Comparison of ENCODE assay signal across 9 mouse cellular contexts in genomic region chr11:59787199-59787781, GRCm38 (mm10). TPM values are rescaled to one million over a fixed set of nuclear protein-coding genes. Genes with fewer than 3 reads are reported as not detected.
DNase-seq lines count a peak whose midpoint lies in the region; ATAC-seq and TF ChIP-seq lines count a peak whose summit lies in the region.
"Had no signal": no experiment of that assay in that cellular context is flagged by ENCODE, and none has a peak within 500 bp of the region (broad histone marks: within the 10 kb centered on the region; RNA-seq: fewer than 3 reads in every experiment).

Pld6 (minus strand) TSS chr11:59787645.

- peak within 1 kb of the TSS; percentile 58 for H3K4me3 ChIP-seq in erythroblast, embryonic 14.5 days (replicated peaks)
- H3K4me3 ChIP-seq in cortical plate, adult 2 months (ENCODE audit: insufficient read depth, low read length) = peak within 1 kb of the TSS; percentile 24
- H3K4me3 ChIP-seq in heart, embryonic 13.5 days = peak within 1 kb of the TSS; percentile 60
- H3K4me3 ChIP-seq in kidney, embryonic 16.5 days (ENCODE audit: low read length) = peak within 1 kb of the TSS; percentile 37

- no peak for TF ChIP-seq POLR2A in cortical plate, adult 2 months (IDR thresholded peaks at IDR 0.05; ENCODE audit: extremely low read depth, insufficient read depth, low read length)

- peak within 1 kb of the TSS; percentile 93 for H3K4me2 ChIP-seq in heart, embryonic 13.5 days
- peak within 1 kb of the TSS; percentile 57 for H3K4me2 ChIP-seq in kidney, embryonic 16.5 days (replicated peaks; ENCODE audit: low read depth, low read length)

- H3K9ac ChIP-seq in heart, embryonic 13.5 days = peak within 1 kb of the TSS; percentile 76
- peak within 1 kb of the TSS; percentile 9 for H3K9ac ChIP-seq in kidney, embryonic 16.5 days (replicated peaks; ENCODE audit: low read length)

- no peaks in the 10 kb centered on the region for H3K9me3 ChIP-seq in erythroblast, embryonic 14.5 days (ENCODE audit: control insufficient read depth, low read length)
- H3K9me3 ChIP-seq in heart, embryonic 13.5 days = no peaks in the 10 kb centered on the region
- no peaks in the 10 kb centered on the region for H3K9me3 ChIP-seq in kidney, embryonic 16.5 days (ENCODE audit: low read length)

- no peak for TF ChIP-seq CTCF in cortical plate, adult 2 months (IDR thresholded peaks at IDR 0.05; ENCODE audit: extremely low read depth, insufficient read depth, low read length)

- H3K27ac ChIP-seq in cortical plate, adult 2 months (ENCODE audit: insufficient read depth, low read length) = no peak within 1 kb of the TSS
- H3K27ac ChIP-seq in heart, embryonic 13.5 days (replicated peaks) = no peak within 1 kb of the TSS
- H3K27ac ChIP-seq in kidney, embryonic 16.5 days (ENCODE audit: low read length) = no peak within 1 kb of the TSS

- H3K27me3 ChIP-seq in erythroblast, embryonic 14.5 days (ENCODE audit: control insufficient read depth) = peaks cover 7% of the 10 kb centered on the region
- no peaks in the 10 kb centered on the region for H3K27me3 ChIP-seq in heart, embryonic 13.5 days (replicated peaks)
- H3K27me3 ChIP-seq in kidney, embryonic 16.5 days (ENCODE audit: insufficient read depth, low read length) = no peaks in the 10 kb centered on the region
- H3K27me3 ChIP-seq: CH12.LX had no signal

- peaks cover 19% of the 10 kb centered on the region for H3K4me1 ChIP-seq in erythroblast, embryonic 14.5 days (ENCODE audit: control insufficient read depth)
- H3K4me1 ChIP-seq in cortical plate, adult 2 months (ENCODE audit: control insufficient read depth, insufficient read depth, low read length) = no peaks in the 10 kb centered on the region; the same call in 1 of the 2 replicates
- peaks cover 23% of the 10 kb centered on the region for H3K4me1 ChIP-seq in heart, embryonic 13.5 days
- peaks cover 10% of the 10 kb centered on the region; the same call in 1 of the 2 replicates for H3K4me1 ChIP-seq in kidney, embryonic 16.5 days (ENCODE audit: insufficient read depth, low read length)

- 1% methylated on average over 51 of the region's 51 CpGs for WGBS in heart, embryonic 13.5 days
- WGBS in kidney, embryonic 16.5 days = under 1% methylated on average over 44 of the region's 51 CpGs

- peak; percentile 61 for DNase-seq in lung, postnatal 14 days
- peak; percentile 18 for DNase-seq in ovary, postnatal 10 days (ENCODE audit: low spot score)
- DNase-seq in thymus, postnatal 14 days = peak; percentile 72

- H3K36me3 ChIP-seq in erythroblast, embryonic 14.5 days (ENCODE audit: control insufficient read depth) = peaks cover 16% of the 10 kb centered on the region
- H3K36me3 ChIP-seq in heart, embryonic 13.5 days = peaks cover 15% of the 10 kb centered on the region
- peaks cover 12% of the 10 kb centered on the region for H3K36me3 ChIP-seq in kidney, embryonic 16.5 days (ENCODE audit: insufficient read depth, low read length)

- no peak for ATAC-seq in erythroblast, adult 5-6 weeks (replicated peaks; ENCODE audit: low FRiP score, poor library complexity, severe bottlenecking)
- ATAC-seq in heart, embryonic 13.5 days (ENCODE audit: extremely low read depth, insufficient number of reproducible peaks, low FRiP score, low TSS enrichment) = peak; percentile 64; the same call in 1 of the 2 replicates
- ATAC-seq in kidney, embryonic 16.5 days (ENCODE audit: low FRiP score, low TSS enrichment) = peak; percentile 83

RNA-seq across cellular contexts. Expression of gene Pld6, which starts in this region (rescaled TPM):
- not detected in 2 replicates for polyA plus RNA-seq in erythroblast, embryonic 14.5 days (2012)
- total RNA-seq in erythroblast, adult 5-6 weeks (2015; ENCODE audit: low replicate concordance) = not detected in 2 replicates
- 0.84 TPM in 1 of 2 replicates, not detected in the other for total RNA-seq in erythroblast, adult 5-6 weeks (2017; ENCODE audit: low replicate concordance)
- 1.9 and 2.0 TPM in 2 replicates for polyA plus RNA-seq in cortical plate, adult 2 months (2012; rRNA removed)
- polyA plus RNA-seq in heart, embryonic 13.5 days (2015; fragmentation: Nextera tagmentation; extraction: Ambion mirVana) = 4.5 and 5.6 TPM in 2 replicates
- polyA plus RNA-seq in kidney, embryonic 16.5 days (2015; fragmentation: Nextera tagmentation; extraction: Ambion mirVana) = 5.8 and 6.6 TPM in 2 replicates
- total RNA-seq: CH12.LX had no signal

Comparison
In these comparisons a context has a peak if more than half of its experiments do, and no peak if none do; other contexts are left out.
1. DNase-seq: peak in every context shown above with its lines; median percentile 72 in thymus, postnatal 14 days; 61 in lung, postnatal 14 days; 18 in ovary, postnatal 10 days.